Mouse (Mus musculus) olfactory bulb, adult 2 months (tissue): ENCODE measurements around the gene Fto.

Experiments
- CTCF ChIP-seq: fragments of 200-500 bp; IDR thresholded peaks from 2 replicates; pipeline ENCODE4 v1.5.1; 2012; ENCODE audit warnings: low read depth, mild to moderate bottlenecking, low read length, moderate library complexity; ENCODE audit not compliant: insufficient read depth
- POLR2A ChIP-seq: fragments of 200-500 bp; IDR thresholded peaks from 2 replicates; pipeline ENCODE4 v1.6.1; 2012; ENCODE audit warnings: mild to moderate bottlenecking, low read depth, low read length, moderate library complexity; ENCODE audit not compliant: insufficient read depth

GRCm38 (mm10) chr8:91383210-91383609 is 69.9 kb downstream of the Fto start:
- TF ChIP-seq POLR2A (no peak), CTCF (no peak)
